Mouse (Mus musculus) heart, embryonic 15.5 days (tissue): ENCODE measurements around the gene Dhx37. TPM values are rescaled to one million over a fixed set of nuclear protein-coding genes. Genes with fewer than 3 reads are reported as not detected.
"Not testable (repeated sequence)": the region's sequence is repeated elsewhere in the genome, so short reads cannot be mapped to it uniquely, and the experiment has no call there.

Experiments used
- ATAC-seq: fragments of 200-750 bp; cut with Nextera tagmentation; replicated peaks from 2 replicates; pipeline ENCODE4 v1.8.0; 2017; ENCODE audit warnings: low read depth, moderate TSS enrichment; ENCODE audit not compliant: insufficient number of reproducible peaks, insufficient read depth, low FRiP score
- H3K27ac ChIP-seq: fragments of 300-500 bp; sonication (generic); 2 replicates; pipeline ENCODE4 v1.5.1; 2015; ENCODE audit warnings: mild to moderate bottlenecking, inconsistent platforms
- H3K27me3 ChIP-seq: fragments of 300-500 bp; sonication (generic); 2 replicates; pipeline ENCODE4 v1.6.1; 2015; ENCODE audit warnings: inconsistent platforms
- H3K36me3 ChIP-seq: fragments of 300-500 bp; sonication (generic); 2 replicates; pipeline ENCODE4 v1.6.1; 2015; ENCODE audit warnings: mild to moderate bottlenecking, inconsistent platforms
- H3K4me1 ChIP-seq: fragments of 300-500 bp; sonication (generic); replicated peaks from 2 replicates; pipeline ENCODE4 v1.6.1; 2015; ENCODE audit warnings: inconsistent platforms
- H3K4me2 ChIP-seq: fragments of 300-500 bp; sonication (generic); 2 replicates; pipeline ENCODE4 v1.6.1; 2015; ENCODE audit warnings: inconsistent platforms, mild to moderate bottlenecking, moderate library complexity
- H3K4me3 ChIP-seq: fragments of 300-500 bp; sonication (generic); 2 replicates; pipeline ENCODE4 v1.5.1; 2015; ENCODE audit warnings: mild to moderate bottlenecking, inconsistent platforms
- H3K9ac ChIP-seq: fragments of 300-500 bp; sonication (generic); 2 replicates; pipeline ENCODE4 v1.6.1; 2015; ENCODE audit warnings: mild to moderate bottlenecking, inconsistent platforms
- H3K9me3 ChIP-seq: fragments of 300-500 bp; sonication (generic); replicated peaks from 2 replicates; pipeline ENCODE4 v1.6.1; 2016; ENCODE audit warnings: inconsistent platforms
- WGBS: fragments of 180-500 bp; shearing (Covaris S2); methylation state at CpG from one replicate; pipeline ENCODE4 v1.1.7; 2015; ENCODE audit warnings: mixed read lengths; 5-methylcytosine and 5-hydroxymethylcytosine counted together
- polyA plus RNA-seq: library from polyadenylated mRNA; unstranded; fragments of >200 nt; fragmentation: Nextera tagmentation; extraction: Ambion mirVana; gene quantifications from 2 replicates; pipeline ENCODE4 v1.2.1, GENCODE M21; 2015

The Dhx37 gene
- polyA plus RNA-seq, 1 experiment from 2014 or later, result 7.0 TPM

GRCm38 (mm10) chr5:125393622-125394603 lies 40.0 kb downstream of the Dhx37 start:
- no peaks in the 10 kb centered on the region for H3K9me3 ChIP-seq
- H3K27ac ChIP-seq, result peak overlapping the region; percentile 97
- peak; percentile 27; the same call in 1 of the 2 replicates for ATAC-seq
- H3K4me2 ChIP-seq, result peak overlapping the region; percentile 62
- peak overlapping the region; percentile 54 for H3K9ac ChIP-seq
- no peaks in the 10 kb centered on the region for H3K36me3 ChIP-seq
- peak overlapping the region; percentile 38 for H3K4me3 ChIP-seq
- WGBS, result 14% methylated on average over 22 of the region's 25 CpGs
- no peaks in the 10 kb centered on the region for H3K27me3 ChIP-seq
- peaks cover 41% of the 10 kb centered on the region for H3K4me1 ChIP-seq

DNA sequence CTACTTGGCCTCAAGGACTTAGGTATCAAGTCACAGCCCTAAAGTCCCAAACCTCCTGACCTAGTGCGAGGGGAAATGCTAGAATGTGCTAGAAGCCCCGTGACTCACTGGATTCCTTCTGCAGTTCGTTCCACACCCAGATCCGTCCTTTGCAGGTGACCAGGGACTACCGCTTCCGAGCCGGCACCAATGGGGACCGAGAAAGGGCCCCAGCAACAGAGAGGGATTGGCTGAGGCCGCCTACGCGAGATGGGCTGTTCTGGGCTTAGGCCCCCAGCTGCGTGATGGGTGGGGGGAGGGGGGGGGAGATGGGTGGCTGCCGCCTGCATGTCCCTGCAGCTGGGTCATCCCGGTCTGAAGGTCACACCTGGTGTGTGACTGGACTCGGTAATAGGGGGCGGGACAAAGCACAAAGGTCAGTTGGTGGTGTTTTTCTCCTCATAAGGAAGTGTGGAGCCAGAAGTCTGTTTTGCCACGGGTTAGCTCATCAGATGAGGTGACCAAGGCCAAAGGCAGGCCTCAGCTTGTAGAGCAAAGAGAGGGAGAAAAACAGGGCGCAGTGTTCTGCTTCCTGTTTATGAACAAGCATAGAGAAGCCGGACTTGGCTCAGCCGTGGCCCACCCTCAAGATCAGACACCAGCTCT lies 40.8 kb downstream of the Dhx37 start:
- Histone ChIP-seq H3K27ac (peak overlapping the region; percentile 97), H3K4me1 (peaks cover 45% of the 10 kb centered on the region), H3K27me3 (no peaks in the 10 kb centered on the region), H3K4me2 (peak overlapping the region; percentile 62), H3K4me3 (peak overlapping the region; percentile 38), H3K9ac (peak overlapping the region; percentile 54), H3K9me3 (no peaks in the 10 kb centered on the region), H3K36me3 (no peaks in the 10 kb centered on the region)
- ATAC-seq, result peak; percentile 93
- WGBS, result 0% methylated on average over 19 of the region's 20 CpGs

DNA sequence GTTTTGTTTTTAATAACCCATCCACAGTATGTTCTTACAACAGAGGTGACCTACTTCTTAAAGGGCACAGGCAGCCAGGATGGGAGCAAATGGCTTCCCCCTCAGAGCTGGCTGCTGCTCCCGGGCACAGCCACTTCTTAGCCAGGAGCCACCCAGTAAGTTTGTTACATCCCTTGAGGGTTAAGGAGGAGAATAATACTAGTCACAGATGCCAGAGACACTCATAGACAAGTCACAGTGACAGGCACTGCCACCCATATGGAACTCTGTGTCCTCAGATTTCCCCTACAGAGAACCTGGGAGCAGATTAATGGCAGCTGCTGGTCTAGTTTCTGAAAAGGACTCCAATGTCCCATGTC lies 41.3 kb downstream of the Dhx37 start:
- Histone ChIP-seq H3K9ac (peak overlapping the region; percentile 47; the same call in 1 of the 2 replicates), H3K27me3 (no peaks in the 10 kb centered on the region), H3K4me1 (peaks cover 46% of the 10 kb centered on the region), H3K9me3 (no peaks in the 10 kb centered on the region), H3K36me3 (no peaks in the 10 kb centered on the region), H3K4me3 (0 out of 2 replicates have a peak overlapping the region, but pooled peaks have one; percentile 20), H3K27ac (peak overlapping the region; percentile 97), H3K4me2 (peak overlapping the region; percentile 62)
- 42% methylated on average over 1 of the region's 1 CpGs for WGBS
- no peak for ATAC-seq

- not testable (repeated sequence) for H3K4me3 ChIP-seq, H3K36me3 ChIP-seq, H3K9ac ChIP-seq, H3K9me3 ChIP-seq, ATAC-seq, H3K27me3 ChIP-seq
- Histone ChIP-seq H3K4me2 (peak overlapping the region; percentile 39; the same call in 1 of the 2 replicates), H3K4me1 (peaks cover 46% of the 10 kb centered on the region), H3K27ac (peak overlapping the region; percentile 97)
- 89% methylated on average over 4 of the region's 4 CpGs for WGBS
Measured at GRCm38 (mm10) chr5:125392176-125392575, 41.7 kb downstream of the Dhx37 start.

- Histone ChIP-seq H3K9ac (peak overlapping the region; percentile 38), H3K4me2 (peak overlapping the region; percentile 39), H3K27ac (peak overlapping the region; percentile 97), H3K27me3 (no peaks in the 10 kb centered on the region), H3K36me3 (no peaks in the 10 kb centered on the region), H3K4me3 (no peak overlapping the region), H3K9me3 (no peaks in the 10 kb centered on the region), H3K4me1 (peaks cover 46% of the 10 kb centered on the region)
- no peak for ATAC-seq
- WGBS, result 30% methylated on average over 5 of the region's 5 CpGs
Measured at GRCm38 (mm10) chr5:125391609-125392008, 42.3 kb downstream of the Dhx37 start.

DNA sequence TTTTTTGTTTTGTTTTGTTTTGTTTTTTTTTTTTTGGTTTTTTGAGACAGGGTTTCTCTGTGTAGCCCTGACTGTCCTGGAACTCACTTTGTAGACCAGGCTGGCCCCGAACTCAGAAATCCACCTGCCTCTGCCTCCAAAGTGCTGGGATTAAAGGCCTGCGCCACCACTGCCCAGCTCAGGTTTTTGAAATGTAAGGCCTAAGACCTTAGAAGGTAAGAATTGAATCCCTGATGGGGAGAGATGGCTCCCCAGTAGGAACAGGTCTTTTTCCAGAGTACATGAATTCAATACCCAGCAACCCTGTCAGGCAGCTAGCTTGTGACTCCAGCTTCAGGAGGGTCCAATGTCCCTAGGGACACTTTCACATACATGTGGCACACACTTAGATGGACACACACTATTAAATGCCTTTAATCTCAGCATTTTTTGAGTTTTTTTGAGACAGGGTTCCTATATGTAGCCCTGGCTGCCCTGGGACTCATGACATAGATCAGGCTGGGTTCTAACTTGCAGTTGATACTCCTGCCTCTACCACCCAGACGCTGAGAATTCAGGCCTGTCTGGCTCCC lies 42.9 kb downstream of the Dhx37 start:
- no peaks in the 10 kb centered on the region for H3K9me3 ChIP-seq
- peaks cover under 1% of the 10 kb centered on the region; the same call in 1 of the 2 replicates for H3K36me3 ChIP-seq
- H3K9ac ChIP-seq, result peak overlapping the region; percentile 25; the same call in 1 of the 2 replicates
- H3K27ac ChIP-seq, result peak overlapping the region; percentile 97
- H3K4me3 ChIP-seq, result no peak overlapping the region
- ATAC-seq, result no peak
- H3K4me2 ChIP-seq, result peak overlapping the region; percentile 39; the same call in 1 of the 2 replicates
- 85% methylated on average over 3 of the region's 3 CpGs for WGBS
- peaks cover 46% of the 10 kb centered on the region for H3K4me1 ChIP-seq
- H3K27me3 ChIP-seq, result no peaks in the 10 kb centered on the region

- WGBS, result under 1% methylated on average over 69 of the region's 69 CpGs
Measured at GRCm38 (mm10) chr5:125389579-125390441, 44.1 kb downstream of the Dhx37 start, which contains the start of gene Ubc. TSS of gene Ubc (minus strand) at chr5:125390202.

GRCm38 (mm10) chr5:125389131-125389578 lies 44.8 kb downstream of the Dhx37 start, which contains the start of gene Gm10382:
TSS of gene Gm10382 (plus strand) at chr5:125389322.
- peak within 1 kb of the TSS; percentile 97 for H3K27ac ChIP-seq
- H3K36me3 ChIP-seq, result peaks cover 17% of the 10 kb centered on the region
- peak within 1 kb of the TSS; percentile 79 for H3K4me2 ChIP-seq
- under 1% methylated on average over 38 of the region's 41 CpGs for WGBS
- peak within 1 kb of the TSS; percentile 100 for H3K9ac ChIP-seq
- H3K9me3 ChIP-seq, result no peaks in the 10 kb centered on the region
- peak; percentile 9 for ATAC-seq
- H3K4me1 ChIP-seq, result peaks cover 56% of the 10 kb centered on the region
- H3K4me3 ChIP-seq, result peak within 1 kb of the TSS; percentile 99
- no peaks in the 10 kb centered on the region for H3K27me3 ChIP-seq

More at GRCm38 (mm10) chr5:125389579-125390441, 44.1 kb downstream of the Dhx37 start, which contains the start of gene Ubc:
- H3K27me3 ChIP-seq, result no peaks in the 10 kb centered on the region
- H3K4me2 ChIP-seq, result peak within 1 kb of the TSS; percentile 79
- H3K9me3 ChIP-seq, result no peaks in the 10 kb centered on the region
- H3K36me3 ChIP-seq, result peaks cover 12% of the 10 kb centered on the region
- ATAC-seq, result peak; percentile 42
- peak within 1 kb of the TSS; percentile 99 for H3K4me3 ChIP-seq
- H3K27ac ChIP-seq, result peak within 1 kb of the TSS; percentile 97
- H3K9ac ChIP-seq, result peak within 1 kb of the TSS; percentile 100
- peaks cover 55% of the 10 kb centered on the region for H3K4me1 ChIP-seq

DNA sequence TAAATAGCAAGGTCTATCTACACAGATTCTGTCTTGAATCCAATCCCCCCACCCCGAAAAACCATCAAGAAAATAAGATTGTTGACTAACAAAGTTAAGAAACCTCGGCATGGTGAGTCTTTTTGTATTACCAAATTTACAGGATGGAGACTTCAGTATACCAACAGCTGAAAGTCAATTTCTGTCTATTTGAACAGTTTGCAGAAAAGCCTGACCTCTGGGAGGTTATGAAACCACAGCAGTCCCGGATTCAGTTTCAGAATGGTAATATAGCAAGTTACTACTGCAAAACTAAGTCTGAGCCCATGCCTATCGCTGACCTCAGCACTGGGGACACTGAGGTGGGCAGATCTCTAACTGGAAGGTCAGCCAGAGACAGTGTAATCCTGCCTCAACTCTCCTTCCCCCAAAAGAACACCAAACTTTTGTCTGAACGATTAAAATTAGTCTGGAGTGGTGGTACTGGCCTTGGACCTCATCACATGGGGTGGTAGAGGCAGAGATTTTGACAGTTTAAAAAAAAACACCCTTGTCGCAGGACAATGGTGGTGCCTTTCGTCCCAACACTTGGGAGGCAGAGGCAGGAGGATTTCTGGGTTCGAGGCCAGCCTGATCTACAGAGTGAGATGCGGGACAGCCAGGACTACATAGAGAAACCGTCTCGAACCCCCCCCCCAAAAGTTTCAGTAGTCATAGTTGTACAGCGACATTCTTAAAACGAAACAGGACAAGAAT lies 45.4 kb downstream of the Dhx37 start:
- ATAC-seq, result no peak

More for the DNA sequence above, 45.4 kb downstream of the Dhx37 start:
- no peaks in the 10 kb centered on the region for H3K9me3 ChIP-seq
- H3K4me2 ChIP-seq, result peak overlapping the region; percentile 79
- H3K27me3 ChIP-seq, result no peaks in the 10 kb centered on the region
- H3K36me3 ChIP-seq, result peaks cover 17% of the 10 kb centered on the region
- H3K27ac ChIP-seq, result peak overlapping the region; percentile 97
- H3K9ac ChIP-seq, result peak overlapping the region; percentile 100
- H3K4me1 ChIP-seq, result peaks cover 52% of the 10 kb centered on the region
- H3K4me3 ChIP-seq, result peak overlapping the region; percentile 99
- 13% methylated on average over 13 of the region's 13 CpGs for WGBS
